23 mouse cellular contexts compared by ENCODE assay signal in genomic region chr9:66727333-66727732, GRCm38 (mm10). TPM values are rescaled to one million over a fixed set of nuclear protein-coding genes. Genes with fewer than 3 reads are reported as not detected.
DNase-seq lines count a peak whose midpoint lies in the region; ATAC-seq and TF ChIP-seq lines count a peak whose summit lies in the region.
"Had no signal": no experiment of that assay in that cellular context is flagged by ENCODE, and none has a peak within 500 bp of the region (broad histone marks: within the 10 kb centered on the region; RNA-seq: fewer than 3 reads in every experiment).

No protein-coding gene starts in this region.

- H3K4me3 ChIP-seq in layer of hippocampus, adult 2 months = no peak overlapping the region
- H3K4me3 ChIP-seq: embryonic facial prominence, embryonic 10.5 days; heart, embryonic 12.5 days; limb, embryonic 13.5 days; liver, embryonic 12.5 days; midbrain, embryonic 13.5 days had no signal

- TF ChIP-seq CTCF in layer of hippocampus, adult 2 months (conservative IDR thresholded peaks at IDR 0.05) = no peak

- peak; percentile 51 for DNase-seq in cerebellum, adult 11 months
- DNase-seq in layer of hippocampus, adult 2 months (ENCODE audit: low spot score in 2 of 2) = no peak
- no peak for DNase-seq in layer of hippocampus, adult 11-12 months (ENCODE audit: low spot score)
- DNase-seq in cerebellum, postnatal 25 days = peak; percentile 68 to 73
- no peak for DNase-seq in embryo, embryonic 10.5 days (ENCODE audit: low spot score)
- DNase-seq in gastrocnemius, adult 8-10 months (ENCODE audit: low spot score in 2 of 2) = no peak
- DNase-seq: adrenal gland, postnatal 10 days; forebrain, postnatal 0 days; gastrocnemius, postnatal 25 days; heart, adult 18-20 months; heart, postnatal 10 days; layer of hippocampus, postnatal 36 days; lung, adult 18-20 months; lung, postnatal 10 days; thymus, postnatal 25 days had no signal

- peak overlapping the region; percentile 33; the same call in 1 of the 2 replicates for H3K27ac ChIP-seq in layer of hippocampus, adult 2 months
- H3K27ac ChIP-seq: embryonic facial prominence, embryonic 10.5 days; hindbrain, postnatal 0 days; limb, embryonic 13.5 days; liver, embryonic 12.5 days; midbrain, embryonic 13.5 days had no signal

- no peak for ATAC-seq in cerebellum, adult (ENCODE audit: insufficient number of reproducible peaks, low FRiP score, low TSS enrichment)
- ATAC-seq: activated CD4-positive, CD25-positive, alpha-beta regulatory T cell, adult 4 months; forebrain, postnatal 0 days; hindbrain, postnatal 0 days; liver, embryonic 12.5 days; midbrain, embryonic 13.5 days had no signal

RNA-seq across cellular contexts. Expression of gene Car12, which starts 13.8 kb away (rescaled TPM):
- total RNA-seq in layer of hippocampus, adult 2 months (2021) = 10 to 100 TPM; 48.6 to 52.5 TPM
- under 1 TPM in 2 of 4 experiments, not detected in 2; 0.10 to 0.31 TPM for total RNA-seq in gastrocnemius, adult 8-10 months (2022)
- total RNA-seq: heart, adult 18-20 months had no signal

Comparison
In these comparisons a context has a peak if more than half of its experiments do, and no peak if none do; other contexts are left out.
1. DNase-seq: peak in cerebellum, adult 11 months (single experiment) and cerebellum, postnatal 25 days (2 of 2); none in layer of hippocampus, adult 2 months (0 of 2), layer of hippocampus, adult 11-12 months (single experiment), embryo, embryonic 10.5 days (single experiment) and gastrocnemius, adult 8-10 months (0 of 2).
2. RNA of gene Car12, which starts 13.8 kb away (total RNA-seq): 48.6 to 52.5 TPM in layer of hippocampus, adult 2 months; 0.10 to 0.31 TPM in gastrocnemius, adult 8-10 months; every median in the first group is over 10 times any median in the second.